In the genomic region with DNA sequence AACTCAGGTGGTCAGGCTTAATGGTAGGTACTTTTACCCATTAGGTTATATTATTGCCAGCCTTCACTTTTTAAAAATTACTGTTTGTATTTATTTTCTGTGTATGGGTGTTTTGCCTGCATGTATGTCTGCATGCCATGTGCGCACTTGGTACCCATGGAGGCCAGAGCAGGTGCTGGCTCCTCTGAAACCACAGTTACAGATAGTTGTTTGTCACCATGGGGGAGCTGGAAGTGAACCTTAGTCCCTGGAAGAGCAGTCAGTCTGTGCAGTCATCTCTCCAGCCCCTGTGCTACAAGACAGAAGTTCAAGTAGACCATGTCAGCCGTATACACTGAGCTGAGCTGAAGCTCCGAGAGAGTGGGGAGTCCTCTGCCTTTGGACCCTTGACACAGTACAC, we compare ENCODE assay signal across 22 mouse cellular contexts.
"Had no signal": no experiment of that assay in that cellular context is flagged by ENCODE, and none has a peak within 500 bp of the region (broad histone marks: within the 10 kb centered on the region; RNA-seq: fewer than 3 reads in every experiment).

No protein-coding gene starts in this region.

- H3K4me3 ChIP-seq: intestine, embryonic 15.5 days; kidney, embryonic 15.5 days; left cerebral cortex, adult 2 months; lung, embryonic 15.5 days; megakaryocyte, embryonic 14.5 days; midbrain, embryonic 10.5 days; midbrain, embryonic 13.5 days; neural tube, embryonic 12.5 days; neural tube, embryonic 15.5 days had no signal

- H3K4me1 ChIP-seq: intestine, embryonic 15.5 days; kidney, embryonic 15.5 days; lung, embryonic 15.5 days; midbrain, embryonic 10.5 days; midbrain, embryonic 13.5 days; neural tube, embryonic 12.5 days; neural tube, embryonic 15.5 days had no signal

- ATAC-seq: intestine, embryonic 15.5 days; midbrain, embryonic 13.5 days; midbrain, embryonic 16.5 days had no signal

- H3K9me3 ChIP-seq: intestine, embryonic 15.5 days; kidney, embryonic 15.5 days; lung, embryonic 15.5 days; megakaryocyte, embryonic 14.5 days; midbrain, embryonic 10.5 days; midbrain, embryonic 13.5 days; neural tube, embryonic 12.5 days; neural tube, embryonic 15.5 days had no signal

- DNase-seq: kidney, adult 11 months; kidney, adult 8-10 months; kidney, postnatal 10 days; kidney, postnatal 36 days; layer of hippocampus, postnatal 36 days; lung, adult 18-20 months; lung, postnatal 10 days; lung, postnatal 36 days; right cerebral cortex, adult 18-20 months; right cerebral cortex, postnatal 14 days; right cerebral cortex, postnatal 4 days; thymus, postnatal 25 days had no signal

- H3K27me3 ChIP-seq: intestine, embryonic 15.5 days had no signal

- H3K36me3 ChIP-seq: intestine, embryonic 15.5 days; kidney, embryonic 15.5 days; lung, embryonic 15.5 days; midbrain, embryonic 10.5 days; midbrain, embryonic 13.5 days; neural tube, embryonic 12.5 days; neural tube, embryonic 15.5 days had no signal

- H3K4me2 ChIP-seq: intestine, embryonic 15.5 days; kidney, embryonic 15.5 days; lung, embryonic 15.5 days; midbrain, embryonic 13.5 days; neural tube, embryonic 12.5 days; neural tube, embryonic 15.5 days had no signal

- H3K9ac ChIP-seq: intestine, embryonic 15.5 days; kidney, embryonic 15.5 days; lung, embryonic 15.5 days; midbrain, embryonic 13.5 days; neural tube, embryonic 12.5 days; neural tube, embryonic 15.5 days had no signal

- H3K27ac ChIP-seq: intestine, embryonic 15.5 days; kidney, embryonic 15.5 days; left cerebral cortex, adult 2 months; lung, embryonic 15.5 days; midbrain, embryonic 10.5 days; midbrain, embryonic 13.5 days; neural tube, embryonic 12.5 days; neural tube, embryonic 15.5 days had no signal
